Mouse (Mus musculus) kidney, postnatal 25 days (tissue): ENCODE results near the gene Gpatch11.
"Not testable (repeated sequence)": the region's sequence is repeated elsewhere in the genome, so short reads cannot be mapped to it uniquely, and the experiment has no call there.

Experiments used
- DNase-seq, 2 experiments: peaks; one replicate each; pipeline ENCODE4 v3.0.0; 2021; ENCODE audit warnings: mixed read lengths in 2 of 2

The Gpatch11 gene

GRCm38 (mm10) chr17:78834856-78835835, at the start of gene Gpatch11, which contains the start of gene Heatr5b:
Gene Gpatch11 (plus strand): TSS chr17:78835567.
Gene Heatr5b (minus strand): TSS chr17:78835364.
- peak; percentile 99 to 100 for DNase-seq

- DNase-seq, result not testable (repeated sequence)
Measured at GRCm38 (mm10) chr17:78788273-78788672, 47.1 kb upstream of the Gpatch11 start.

GRCm38 (mm10) chr17:78791068-78791689, 44.2 kb upstream of the Gpatch11 start:
- DNase-seq, result no peak

GRCm38 (mm10) chr17:78791690-78792070, 43.7 kb upstream of the Gpatch11 start:
- no peak for DNase-seq

- no peak for DNase-seq
Measured at GRCm38 (mm10) chr17:78792122-78792521, 43.2 kb upstream of the Gpatch11 start.

- no peak for DNase-seq
Measured at GRCm38 (mm10) chr17:78794390-78794789, 41.0 kb upstream of the Gpatch11 start.

GRCm38 (mm10) chr17:78797222-78797621, 38.1 kb upstream of the Gpatch11 start:
- DNase-seq, result no peak

GRCm38 (mm10) chr17:78809019-78809418, 26.3 kb upstream of the Gpatch11 start:
- DNase-seq, result no peak

- DNase-seq, result no peak
Measured at GRCm38 (mm10) chr17:78809582-78809981, 25.8 kb upstream of the Gpatch11 start.

- DNase-seq, result no peak
Measured at GRCm38 (mm10) chr17:78824346-78824745, 11.0 kb upstream of the Gpatch11 start.

- DNase-seq, result no peak
Measured at GRCm38 (mm10) chr17:78836056-78836455, 689 bp downstream of the Gpatch11 start.

- no peak for DNase-seq
Measured at GRCm38 (mm10) chr17:78842271-78842928, 7.0 kb downstream of the Gpatch11 start.

- DNase-seq, result no peak
Measured at GRCm38 (mm10) chr17:78856243-78856642, 20.9 kb downstream of the Gpatch11 start.

- DNase-seq, result no peak
Measured at GRCm38 (mm10) chr17:78873886-78874285, 38.5 kb downstream of the Gpatch11 start.

GRCm38 (mm10) chr17:78881878-78882304, 46.5 kb downstream of the Gpatch11 start:
- DNase-seq, result peak; percentile 22 to 52

GRCm38 (mm10) chr17:78882401-78883112, 47.2 kb downstream of the Gpatch11 start, which contains the start of gene Eif2ak2:
Gene Eif2ak2 (minus strand): TSS chr17:78882573.
- DNase-seq, result peak; percentile 92 to 96

- DNase-seq, result no peak
Measured at GRCm38 (mm10) chr17:78883291-78883690, 47.9 kb downstream of the Gpatch11 start.

- no peak for DNase-seq
Measured at GRCm38 (mm10) chr17:78885286-78886065, 50.1 kb downstream of the Gpatch11 start.

- no peak for DNase-seq
Measured at GRCm38 (mm10) chr17:78888554-78888953, 53.2 kb downstream of the Gpatch11 start.

GRCm38 (mm10) chr17:78889184-78889583, 53.8 kb downstream of the Gpatch11 start:
- DNase-seq, result no peak

GRCm38 (mm10) chr17:78891020-78891419, 55.7 kb downstream of the Gpatch11 start:
- DNase-seq, result no peak

- no peak for DNase-seq
Measured at GRCm38 (mm10) chr17:78894991-78895390, 59.6 kb downstream of the Gpatch11 start.
